Mouse (Mus musculus) lung, adult 2 months (tissue): ENCODE measurements around the gene Itgb4.

Source experiments
- CTCF ChIP-seq: fragments of 200-500 bp; IDR thresholded peaks from 2 replicates; pipeline ENCODE4 v1.5.1; 2011; ENCODE audit warnings: mild to moderate bottlenecking, low read length, control low read depth; ENCODE audit not compliant: insufficient read depth
- POLR2A ChIP-seq: fragments of 200-500 bp; IDR thresholded peaks from 2 replicates; pipeline ENCODE4 v1.6.1; 2011; ENCODE audit warnings: low read depth, mild to moderate bottlenecking, control low read depth, low read length, borderline replicate concordance; ENCODE audit errors: extremely low read depth

GRCm38 (mm10) chr11:116025056-116025845 lies 50.7 kb downstream of the Itgb4 start:
- no peak for TF ChIP-seq POLR2A
- TF ChIP-seq CTCF: no peak
